ENCODE assay signal across 16 mouse cellular contexts in the genomic region with DNA sequence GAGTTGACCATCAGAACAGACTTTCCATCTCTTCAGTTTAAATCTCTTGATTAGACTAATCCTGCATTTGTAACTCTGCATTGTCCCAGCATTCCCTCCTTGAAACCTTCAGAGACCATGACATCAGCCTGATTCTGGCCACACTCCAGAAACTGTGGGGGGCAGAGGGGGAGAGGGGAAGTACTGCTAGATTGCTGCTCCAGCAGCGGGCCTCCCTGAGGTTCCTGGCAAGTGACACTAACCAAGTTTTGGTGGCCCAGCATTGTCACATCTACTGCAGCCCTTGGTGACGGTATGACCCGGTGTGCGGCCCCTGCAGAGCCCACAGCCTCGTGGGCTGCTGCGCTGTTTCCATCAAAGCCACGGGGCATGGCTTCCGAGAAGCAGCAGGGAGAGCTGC. TPM values are rescaled to one million over a fixed set of nuclear protein-coding genes. Genes with fewer than 3 reads are reported as not detected.
DNase-seq lines count a peak whose midpoint lies in the region; ATAC-seq lines count a peak whose summit lies in the region.
"Had no signal": no experiment of that assay in that cellular context is flagged by ENCODE, and none has a peak within 500 bp of the region (broad histone marks: within the 10 kb centered on the region; RNA-seq: fewer than 3 reads in every experiment).

No protein-coding gene starts in this region.

- no peak overlapping the region for H3K27ac ChIP-seq in liver, embryonic 11.5 days (ENCODE audit: low read depth, low read length)
- H3K27ac ChIP-seq: embryonic facial prominence, embryonic 13.5 days; kidney, postnatal 0 days had no signal

- no peak overlapping the region for H3K4me3 ChIP-seq in liver, embryonic 11.5 days (ENCODE audit: low read depth, low read length)
- H3K4me3 ChIP-seq: embryonic facial prominence, embryonic 13.5 days; myocyte had no signal

- no peak for ATAC-seq in liver, embryonic 11.5 days (replicated peaks; ENCODE audit: low FRiP score)
- ATAC-seq in granulocyte monocyte progenitor cell, adult 5-6 weeks (replicated peaks; ENCODE audit: poor library complexity, severe bottlenecking): peak; percentile 40
- ATAC-seq: hindbrain, embryonic 16.5 days had no signal

- H3K9me3 ChIP-seq in liver, embryonic 11.5 days (ENCODE audit: control insufficient read depth, low read length): no peaks in the 10 kb centered on the region
- H3K9me3 ChIP-seq: embryonic facial prominence, embryonic 13.5 days had no signal

- no peak overlapping the region for H3K4me2 ChIP-seq in liver, embryonic 11.5 days
- H3K4me2 ChIP-seq: embryonic facial prominence, embryonic 13.5 days had no signal

- 52% methylated on average over 8 of the region's 8 CpGs for WGBS in liver, embryonic 11.5 days

- DNase-seq in heart, adult 18-20 months: peak; percentile 8 to 16
- DNase-seq in heart, adult 9 months (ENCODE audit: low spot score in 2 of 2): no peak
- peak; percentile 21 for DNase-seq in liver
- no peak for DNase-seq in liver, embryonic 11.5 days (ENCODE audit: low spot score)
- DNase-seq in Muller cell, postnatal 12 days (ENCODE audit: inconsistent ontology term): peak; percentile 31
- DNase-seq in cerebellum, adult 8-10 months: no peak
- DNase-seq: cerebellum, adult 11 months had no signal

- H3K36me3 ChIP-seq in liver, embryonic 11.5 days (ENCODE audit: control insufficient read depth, insufficient read depth, low read length): no peaks in the 10 kb centered on the region
- H3K36me3 ChIP-seq: embryonic facial prominence, embryonic 13.5 days had no signal

- H3K9ac ChIP-seq in liver, embryonic 11.5 days (ENCODE audit: low read depth, low read length): no peak overlapping the region
- H3K9ac ChIP-seq: embryonic facial prominence, embryonic 13.5 days had no signal

- H3K4me1 ChIP-seq in liver, embryonic 11.5 days (replicated peaks; ENCODE audit: control insufficient read depth, insufficient read depth, low read length): peaks cover 11% of the 10 kb centered on the region

- no peaks in the 10 kb centered on the region for H3K27me3 ChIP-seq in liver, embryonic 11.5 days (replicated peaks; ENCODE audit: control insufficient read depth, insufficient read depth, low read length)
- H3K27me3 ChIP-seq: CH12.LX; embryonic facial prominence, embryonic 13.5 days had no signal

RNA-seq across cellular contexts. Expression of a gene that starts 39.9 kb away (rescaled TPM):
- 10 to 100 TPM in 1 of 2 experiments, 1 to 10 TPM in 1; 9.4 to 10.7 TPM for total RNA-seq in heart, adult 18-20 months (2021)
- polyA plus RNA-seq in liver, embryonic 11.5 days (2014; fragmentation: Nextera tagmentation; extraction: Ambion mirVana): 2.9 and 3.5 TPM in 2 replicates
- 9.9 and 10.5 TPM in 2 replicates for total RNA-seq in granulocyte monocyte progenitor cell, adult 5-6 weeks (2014; fragmentation: Nextera tagmentation)
- 4.6 and 5.6 TPM in 2 replicates for total RNA-seq in granulocyte monocyte progenitor cell, adult 5-6 weeks (2017)

RNA-seq across cellular contexts. Expression of a gene that starts 56.8 kb away (rescaled TPM):
- total RNA-seq in heart, adult 18-20 months (2021): not detected
- not detected in 2 replicates for polyA plus RNA-seq in liver, embryonic 11.5 days (2014; fragmentation: Nextera tagmentation; extraction: Ambion mirVana)
- not detected in 2 replicates for total RNA-seq in granulocyte monocyte progenitor cell, adult 5-6 weeks (2014; fragmentation: Nextera tagmentation)
- total RNA-seq in granulocyte monocyte progenitor cell, adult 5-6 weeks (2017): not detected in 2 replicates
- total RNA-seq: CH12.LX; left cerebral cortex, postnatal 25 days had no signal
- polyA plus RNA-seq: embryonic facial prominence, embryonic 13.5 days; hindbrain, embryonic 16.5 days; kidney, postnatal 0 days; lung, embryonic 16.5 days; myocyte; stomach, embryonic 14.5 days had no signal

Comparison
In these comparisons a context has a peak if more than half of its experiments do, and no peak if none do; other contexts are left out.
1. DNase-seq: peak in heart, adult 18-20 months (2 of 2), liver (single experiment) and Muller cell, postnatal 12 days (single experiment); none in heart, adult 9 months (0 of 2), liver, embryonic 11.5 days (single experiment) and cerebellum, adult 8-10 months (single experiment).